Comparison of ENCODE assay signal across 9 mouse cellular contexts in the genomic region with DNA sequence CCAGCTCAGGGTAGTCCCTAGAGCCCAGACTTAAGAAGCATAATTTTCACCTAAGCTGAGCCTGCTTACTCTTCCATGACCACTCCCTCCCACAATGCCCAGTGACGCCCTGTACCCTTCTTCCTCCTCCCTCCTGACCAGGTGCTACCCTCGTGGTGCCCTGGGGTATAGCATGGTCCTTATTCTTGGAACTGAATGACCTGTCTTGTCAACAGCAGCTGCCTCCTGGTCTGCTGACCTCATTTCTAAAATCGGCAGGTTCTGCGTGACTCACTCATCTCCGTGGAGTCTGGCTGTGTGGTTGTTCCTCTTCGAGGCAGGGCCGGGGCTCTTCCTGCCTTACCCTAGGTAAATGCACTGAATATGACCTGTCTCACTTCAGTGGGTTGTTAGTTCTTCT. TPM values are rescaled to one million over a fixed set of nuclear protein-coding genes. Genes with fewer than 3 reads are reported as not detected.
A peak's percentile ranks its signal among the peaks of the same experiment; 100 is the strongest.
DNase-seq lines count a peak whose midpoint lies in the region; ATAC-seq lines count a peak whose summit lies in the region.
"Had no signal": no experiment of that assay in that cellular context is flagged by ENCODE, and none has a peak within 500 bp of the region (broad histone marks: within the 10 kb centered on the region; RNA-seq: fewer than 3 reads in every experiment).

No protein-coding gene starts in this region.

- H3K9me3 ChIP-seq in heart, embryonic 10.5 days = no peaks in the 10 kb centered on the region

- no peaks in the 10 kb centered on the region for H3K27me3 ChIP-seq in heart, embryonic 10.5 days (ENCODE audit: insufficient read depth, poor library complexity, severe bottlenecking)

- ATAC-seq in megakaryocyte, adult 5-6 weeks (ENCODE audit: poor library complexity, severe bottlenecking) = peak; percentile 54

- H3K4me1 ChIP-seq in heart, embryonic 10.5 days = peaks cover 73% of the 10 kb centered on the region

- no peak for DNase-seq in heart, embryonic 10.5 days (ENCODE audit: low spot score)
- no peak for DNase-seq in heart, adult 8-10 months (ENCODE audit: low spot score)
- DNase-seq in 3T3-L1 (ENCODE audit: low read depth, low spot score) = peak; percentile 66
- peak; percentile 20 for DNase-seq in adrenal gland, postnatal 25 days
- no peak for DNase-seq in lung, postnatal 4 days
- no peak for DNase-seq in urinary bladder, postnatal 4 days (ENCODE audit: low spot score in 2 of 2)
- DNase-seq in lung, postnatal 25 days (ENCODE audit: low spot score) = no peak
- DNase-seq: lung, postnatal 10 days had no signal

- 37% methylated on average over 7 of the region's 7 CpGs for WGBS in heart, embryonic 10.5 days

- H3K4me3 ChIP-seq in heart, embryonic 10.5 days = no peak overlapping the region

- peak overlapping the region; percentile 83 for H3K27ac ChIP-seq in heart, embryonic 10.5 days

- H3K36me3 ChIP-seq in heart, embryonic 10.5 days = no peaks in the 10 kb centered on the region

RNA-seq across cellular contexts. Expression of a gene that starts 37.5 kb away (rescaled TPM):
- polyA plus RNA-seq in heart, embryonic 10.5 days (2016; fragmentation: Nextera tagmentation; extraction: Ambion mirVana) = 0.26 and 0.62 TPM in 2 replicates
- 10 to 100 TPM in 3 of 4 experiments, 1 to 10 TPM in 1; 9.4 to 13.9 (median 11.5) TPM for total RNA-seq in heart, adult 8-10 months (2022)
- 1.5 and 1.9 TPM in 2 replicates for total RNA-seq in adrenal gland, postnatal 25 days (2021)
- total RNA-seq in megakaryocyte, adult 5-6 weeks (2015) = not detected in 2 replicates
- not detected in 2 replicates for total RNA-seq in megakaryocyte, adult 5-6 weeks (2017)

Comparison
In these comparisons a context has a peak if more than half of its experiments do, and no peak if none do; other contexts are left out.
1. DNase-seq: peak in 3T3-L1 (single experiment) and adrenal gland, postnatal 25 days (single experiment); none in heart, embryonic 10.5 days (single experiment), heart, adult 8-10 months (single experiment), lung, postnatal 4 days (0 of 2), urinary bladder, postnatal 4 days (0 of 2) and lung, postnatal 25 days (single experiment).